Mouse (Mus musculus) ES-E14 (cell line): ENCODE data around the gene Csnk2a2. TPM values are rescaled to one million over a fixed set of nuclear protein-coding genes. Genes with fewer than 3 reads are reported as not detected.
A peak's percentile ranks its signal among the peaks of the same experiment; 100 is the strongest.

Experiments
- DNase-seq: peaks from one replicate; pipeline ENCODE4 v3.0.0-alpha.2; 2013; ENCODE audit warnings: low read depth, low spot score
- H3K27ac ChIP-seq: 2 replicates; pipeline ENCODE4 v1.5.1; 2012; ENCODE audit warnings: low read depth, mild to moderate bottlenecking, low read length, moderate library complexity, mixed read lengths; ENCODE audit not compliant: poor library complexity, insufficient read depth, severe bottlenecking
- H3K36me3 ChIP-seq: 2 replicates; pipeline ENCODE4 v1.6.1; 2012; ENCODE audit warnings: mild to moderate bottlenecking, low read length, moderate library complexity, mixed read lengths; ENCODE audit not compliant: control insufficient read depth, poor library complexity, insufficient read depth, severe bottlenecking
- H3K4me1 ChIP-seq, 2 experiments: fragments of 150-350 bp in 1 of 2; sonication (generic) in 1 of 2; 2 replicates each; pipeline ENCODE4 v1.6.1; 2012; ENCODE audit warnings: low read length in 2 of 2, mild to moderate bottlenecking in 1 of 2, mixed read lengths in 1 of 2; ENCODE audit not compliant: control insufficient read depth in 2 of 2, insufficient read depth in 2 of 2, poor library complexity in 1 of 2
- H3K4me3 ChIP-seq, 2 experiments: fragments of 150-350 bp in 1 of 2; sonication (generic) in 1 of 2; 2 replicates each; pipeline ENCODE4 v1.5.1; 2012; ENCODE audit warnings: low read length in 2 of 2, low read depth in 1 of 2, mild to moderate bottlenecking in 1 of 2, mixed read lengths in 1 of 2; ENCODE audit not compliant: insufficient read depth in 1 of 2, poor library complexity in 1 of 2, severe bottlenecking in 1 of 2
- H3K9ac ChIP-seq: 2 replicates; pipeline ENCODE4 v1.6.1; 2012; ENCODE audit warnings: low read depth, mild to moderate bottlenecking, low read length, mixed read lengths; ENCODE audit not compliant: poor library complexity, insufficient read depth, severe bottlenecking
- H3K9me3 ChIP-seq: fragments of 150-350 bp; sonication (generic); 2 replicates; pipeline ENCODE4 v1.6.1; 2012; ENCODE audit warnings: low read depth, mild to moderate bottlenecking, low read length; ENCODE audit not compliant: control insufficient read depth, insufficient read depth
- CHD2 ChIP-seq: IDR thresholded peaks from 2 replicates; pipeline ENCODE4 v1.6.1; 2014; ENCODE audit warnings: mild to moderate bottlenecking, low read depth, low read length, inconsistent platforms
- HCFC1 ChIP-seq: IDR thresholded peaks from 2 replicates; pipeline ENCODE4 v1.6.1; 2012; ENCODE audit warnings: low read length, inconsistent platforms, borderline replicate concordance; ENCODE audit not compliant: insufficient read depth
- MAFK ChIP-seq: IDR thresholded peaks from 2 replicates; pipeline ENCODE4 v1.6.1; 2014; ENCODE audit warnings: mild to moderate bottlenecking, low read depth, low read length, inconsistent platforms; ENCODE audit not compliant: insufficient read depth
- ZC3H11A ChIP-seq: IDR thresholded peaks from 2 replicates; pipeline ENCODE4 v1.6.1; 2012; ENCODE audit warnings: low read depth, mild to moderate bottlenecking, inconsistent platforms, low read length, borderline replicate concordance
- ZNF384 ChIP-seq: IDR thresholded peaks from 2 replicates; pipeline ENCODE4 v1.6.1; 2012; ENCODE audit warnings: low read depth, low read length, inconsistent platforms
- in situ Hi-C, 2 experiments: fragments of 600-800 bp; cut with MboI; formaldehyde crosslinking; loops; one replicate each; pipeline ENCODE4 v1.15.1; 2025; ENCODE audit warnings: low sequenced_read_pairs in 2 of 2, inconsistent platforms in 1 of 2; ENCODE audit not compliant: unreplicated experiment in 2 of 2
- total RNA-seq: library from RNA; depleted of rRNA; stranded (reverse); fragments of 300-350 nt; gene quantifications from 2 replicates; pipeline ENCODE4 v1.2.3, GENCODE M21; 2012

The Csnk2a2 gene
- total RNA-seq, 1 experiment, result 52.4 TPM

GRCm38 (mm10) chr8:95427594-95428535, 62.0 kb downstream of the Csnk2a2 start:
- Histone ChIP-seq H3K27ac (no peak overlapping the region; the same call in 1 of the 2 replicates), H3K9ac (no peak overlapping the region; the same call in 1 of the 2 replicates), H3K9me3 (no peaks in the 10 kb centered on the region), H3K4me1 (peaks cover 0 to 7% of the 10 kb centered on the region in 2 experiments; a peak in 1 of 4 replicates), H3K36me3 (peaks cover 5% of the 10 kb centered on the region; the same call in 1 of the 2 replicates), H3K4me3 (no peak overlapping the region)
- TF ChIP-seq ZC3H11A (no peak), MAFK (no peak), HCFC1 (no peak), CHD2 (no peak), ZNF384 (no peak)
- DNase-seq, result peak; percentile 91
- in situ Hi-C loops, result no loop called here

GRCm38 (mm10) chr8:95426781-95427281, 63.0 kb downstream of the Csnk2a2 start:
- H3K4me1 ChIP-seq, result peaks cover 0 to 7% of the 10 kb centered on the region in 2 experiments; a peak in 1 of 4 replicates

GRCm38 (mm10) chr8:95424682-95425081, 65.2 kb downstream of the Csnk2a2 start:
- Histone ChIP-seq H3K4me3 (no peak overlapping the region), H3K9ac (no peak overlapping the region), H3K4me1 (peaks cover 0 to 3% of the 10 kb centered on the region in 2 experiments; a peak in 1 of 4 replicates), H3K36me3 (peaks cover 20% of the 10 kb centered on the region), H3K27ac (no peak overlapping the region), H3K9me3 (no peaks in the 10 kb centered on the region)
- DNase-seq, result no peak
- no peak for TF ChIP-seq CHD2
- TF ChIP-seq ZNF384, result no peak
- no peak for TF ChIP-seq ZC3H11A
- TF ChIP-seq MAFK, result no peak
- no peak for TF ChIP-seq HCFC1
- in situ Hi-C loops, result no loop called here

More at GRCm38 (mm10) chr8:95426781-95427281, 63.0 kb downstream of the Csnk2a2 start:
- H3K27ac ChIP-seq, result no peak overlapping the region
- TF ChIP-seq ZC3H11A (no peak), MAFK (no peak)
- DNase-seq, result no peak
- no peaks in the 10 kb centered on the region for H3K9me3 ChIP-seq
- H3K4me3 ChIP-seq, result no peak overlapping the region
- no peak overlapping the region for H3K9ac ChIP-seq
- in situ Hi-C loops, result no loop called here
- H3K36me3 ChIP-seq, result peaks cover 7% of the 10 kb centered on the region

GRCm38 (mm10) chr8:95422193-95422810, 67.5 kb downstream of the Csnk2a2 start:
- H3K9ac ChIP-seq, result no peak overlapping the region
- TF ChIP-seq HCFC1 (no peak), CHD2 (no peak), ZNF384 (no peak), ZC3H11A (no peak), MAFK (no peak)
- H3K4me1 ChIP-seq, result no peaks in the 10 kb centered on the region
- DNase-seq, result no peak
- H3K27ac ChIP-seq, result no peak overlapping the region
- in situ Hi-C loops, result no loop called here
- peaks cover 20% of the 10 kb centered on the region for H3K36me3 ChIP-seq
- H3K9me3 ChIP-seq, result no peaks in the 10 kb centered on the region
- H3K4me3 ChIP-seq, result no peak overlapping the region
